Mouse (Mus musculus): ENCODE data around the gene Adpgk. TPM values are rescaled to one million over a fixed set of nuclear protein-coding genes. Genes with fewer than 3 reads are reported as not detected.

Gene Adpgk
- total RNA-seq, 2 experiments from 2014 or later, result 13.6 to 16.3 TPM

GRCm38 (mm10) chr9:59369220-59369619 is 77.9 kb downstream of the Adpgk start:
- DNase-seq (ENCODE audit: low spot score in 2 of 2), result no peak

- no peak for DNase-seq (ENCODE audit: low spot score in 2 of 2)
These were observed 78.3 kb downstream of the Adpgk start for GRCm38 (mm10) chr9:59369646-59370045.

Other genes with a start within 250 kb of the Adpgk start
- 10 to 100 TPM; 47.5 to 47.9 TPM for gene Bbs4, start 62.0 kb downstream of the Adpgk start, total RNA-seq (2021)
- gene Arih1, start 195.1 kb downstream of the Adpgk start, total RNA-seq (2021), result 100 to 1,000 TPM; 115 to 121 TPM
- gene Hexa, start 248.0 kb downstream of the Adpgk start, total RNA-seq (2021), result 10 to 100 TPM; 48.4 to 54.1 TPM
- 1 to 10 TPM; 2.6 to 3.6 TPM for gene Tmem202, start 248.3 kb downstream of the Adpgk start, total RNA-seq (2021)